Mouse (Mus musculus) lung, postnatal 14 days (tissue): Measurements from ENCODE around the gene Fnip1.
"Not testable (repeated sequence)": the region's sequence is repeated elsewhere in the genome, so short reads cannot be mapped to it uniquely, and the experiment has no call there.

Source experiments
- DNase-seq: peaks from one replicate; pipeline ENCODE4 v3.0.0; 2021

The Fnip1 gene

DNA sequence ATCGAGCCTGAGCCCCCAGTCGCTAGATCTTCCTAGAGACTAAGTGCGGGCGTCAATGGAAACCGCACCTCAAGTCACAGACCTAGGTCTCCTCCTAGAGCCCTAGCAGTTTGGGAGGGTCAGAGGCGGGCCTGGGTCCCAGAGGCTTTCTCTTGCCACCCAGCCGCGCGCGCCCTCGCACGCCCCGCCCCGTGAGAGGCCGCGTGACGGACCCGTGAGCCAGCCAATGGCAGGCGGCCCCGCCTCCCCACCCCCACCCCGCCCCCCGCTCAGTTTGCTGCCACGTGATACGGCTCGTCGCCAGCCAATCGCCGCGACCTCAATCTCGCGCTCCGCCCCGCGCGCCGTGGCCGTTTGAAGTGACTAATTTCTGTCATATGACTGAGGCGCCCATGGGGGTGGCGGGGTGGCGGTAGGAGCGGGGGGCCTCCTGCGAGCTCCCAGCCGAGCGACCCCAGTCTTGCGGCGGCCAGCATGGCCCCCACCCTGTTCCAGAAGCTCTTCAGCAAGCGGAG lies at the start of gene Fnip1:
TSS of gene Fnip1 (plus strand) at position 377 of the 515 bp plus-strand sequence.
- DNase-seq, result peak; percentile 96

DNA sequence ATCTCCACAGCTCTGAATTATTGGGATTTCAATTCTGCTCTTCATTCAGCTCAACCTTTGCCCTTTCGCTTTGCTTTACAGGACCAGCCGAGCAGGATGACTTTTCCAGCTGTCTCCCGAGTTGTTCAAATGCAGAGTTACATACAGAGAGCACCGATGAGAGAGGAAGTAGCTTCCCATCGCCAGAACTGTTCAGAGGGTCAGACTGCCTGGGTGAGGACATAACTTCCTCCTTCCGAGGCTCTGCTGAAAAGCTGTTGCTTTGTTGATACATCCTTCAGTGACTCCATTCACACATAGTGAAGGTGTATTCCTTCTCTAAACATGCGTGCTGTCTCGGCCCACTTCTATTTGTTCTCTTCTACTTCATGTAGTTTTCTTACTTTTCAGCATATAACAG lies 47.6 kb upstream of the Fnip1 start:
- DNase-seq, result no peak

DNA sequence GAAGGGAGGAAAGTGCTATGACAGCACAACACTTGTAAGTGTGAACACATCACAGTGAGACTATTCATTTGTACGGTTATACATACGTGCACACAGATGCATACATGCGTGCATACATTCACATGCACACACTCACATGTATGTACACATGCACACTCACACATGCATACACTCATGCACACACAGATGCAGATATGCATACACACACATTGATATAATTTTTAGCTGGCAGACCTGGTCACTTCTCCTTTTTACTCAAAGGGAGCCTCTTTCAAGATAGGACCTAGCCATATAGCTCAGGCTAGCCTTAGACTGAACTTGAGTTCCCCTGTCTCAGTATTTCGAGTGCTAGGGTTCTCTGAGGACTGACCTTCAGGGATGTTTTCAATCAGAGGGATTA lies 46.7 kb upstream of the Fnip1 start:
- no peak for DNase-seq

DNA sequence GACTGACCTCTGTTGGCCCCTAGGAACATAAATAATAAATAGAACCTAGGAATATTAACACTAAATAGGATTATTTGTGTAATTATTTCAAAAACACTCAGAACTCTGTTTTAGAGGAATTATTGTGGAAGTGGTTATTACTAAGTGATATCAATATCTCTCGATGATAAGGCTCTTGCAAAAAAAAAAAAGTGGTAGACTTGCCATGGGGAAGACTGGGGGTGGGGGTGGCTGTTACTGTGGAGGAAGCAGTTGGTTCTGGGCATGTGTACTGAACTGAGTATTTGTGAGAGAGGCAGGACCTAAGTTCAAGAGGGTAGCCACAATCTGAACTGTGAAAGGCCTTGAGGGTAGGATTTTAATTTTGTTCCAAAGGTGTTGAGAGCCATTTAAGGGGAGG lies 41.3 kb upstream of the Fnip1 start:
- no peak for DNase-seq

DNA sequence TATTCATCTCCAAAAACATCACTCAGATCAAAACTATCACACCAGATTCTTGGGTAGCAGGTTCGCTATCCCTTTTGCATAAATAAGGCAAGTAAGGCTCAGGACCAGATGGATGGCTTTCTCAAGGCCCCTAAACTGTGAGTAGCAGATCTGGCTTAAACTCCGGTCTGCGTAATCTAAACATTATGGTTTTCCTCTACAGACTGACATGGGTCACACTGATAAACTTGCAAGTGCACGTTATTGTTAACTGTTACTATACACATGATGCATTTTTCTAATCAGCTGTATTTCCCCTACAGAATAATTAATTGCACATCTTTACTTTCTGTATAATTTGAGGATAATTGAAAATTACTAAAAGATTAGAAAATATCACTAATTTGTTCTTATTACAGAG lies 39.9 kb upstream of the Fnip1 start:
- DNase-seq, result no peak

DNA sequence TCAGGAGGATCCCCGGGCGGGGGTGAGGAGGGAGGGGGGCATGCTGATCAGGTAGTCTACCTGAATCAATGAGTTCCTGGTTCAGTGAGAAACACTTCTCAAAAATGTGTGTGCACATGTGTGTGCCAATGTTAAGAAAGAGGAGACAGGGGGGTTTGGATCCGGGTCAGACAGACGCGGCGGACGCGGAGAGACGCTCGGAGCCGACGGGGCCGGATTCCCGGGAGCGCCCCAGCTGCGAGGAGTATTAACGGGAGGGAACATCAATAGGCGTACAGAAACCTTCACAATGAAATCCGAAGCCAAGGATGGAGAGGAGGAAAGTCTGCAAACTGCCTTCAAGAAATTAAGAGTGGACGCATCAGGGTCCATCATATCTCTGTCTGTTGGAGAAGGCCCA lies 37.2 kb upstream of the Fnip1 start:
- not testable (repeated sequence) for DNase-seq

DNA sequence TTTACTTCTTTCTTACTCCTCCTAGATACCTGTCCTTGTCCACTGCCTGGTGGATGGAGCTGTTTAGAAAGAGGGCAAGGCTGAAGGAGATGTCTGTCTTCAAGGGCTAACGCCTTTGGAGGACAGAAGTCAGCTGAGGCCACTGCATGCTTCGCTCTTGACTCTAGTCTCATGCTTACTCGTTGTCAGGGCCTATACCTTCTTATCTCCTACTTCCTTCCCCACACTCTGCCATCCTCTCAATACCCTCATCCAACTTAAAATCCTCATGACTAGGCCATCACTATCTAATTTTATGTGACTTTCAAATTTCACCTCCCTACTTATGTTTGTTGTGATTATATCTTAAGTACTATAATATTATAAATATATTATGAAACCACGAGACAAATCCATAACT lies 33.1 kb upstream of the Fnip1 start:
- no peak for DNase-seq

DNA sequence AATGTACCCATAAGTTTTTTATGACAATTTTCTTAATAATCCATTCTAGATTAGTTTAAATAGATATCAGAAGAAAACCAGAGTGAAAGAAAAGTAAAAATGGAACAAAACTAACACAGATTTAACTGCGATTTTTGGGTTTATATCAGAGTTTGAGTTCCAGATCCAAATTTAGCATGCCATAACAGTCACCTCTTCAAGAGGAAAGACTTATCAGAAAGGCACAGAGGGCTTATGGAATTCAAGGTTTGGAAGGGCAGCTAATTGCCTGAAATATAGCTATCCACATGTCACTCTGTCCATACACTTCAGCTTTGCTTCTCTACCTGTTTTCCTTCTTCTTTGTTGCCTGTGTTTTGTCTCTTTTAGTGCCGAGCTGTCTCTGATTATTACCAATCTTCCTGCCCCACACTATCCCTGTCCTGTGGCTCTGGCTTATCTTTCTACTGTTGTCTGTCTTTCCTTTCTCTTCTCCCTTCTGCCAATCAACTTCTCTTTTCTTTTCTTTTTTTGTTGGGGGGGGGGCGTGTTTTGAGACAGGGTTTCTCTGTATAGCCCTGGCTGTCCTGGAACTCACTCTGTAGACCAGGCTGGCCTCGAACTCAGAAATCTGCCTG lies 31.0 kb upstream of the Fnip1 start:
- no peak for DNase-seq

DNA sequence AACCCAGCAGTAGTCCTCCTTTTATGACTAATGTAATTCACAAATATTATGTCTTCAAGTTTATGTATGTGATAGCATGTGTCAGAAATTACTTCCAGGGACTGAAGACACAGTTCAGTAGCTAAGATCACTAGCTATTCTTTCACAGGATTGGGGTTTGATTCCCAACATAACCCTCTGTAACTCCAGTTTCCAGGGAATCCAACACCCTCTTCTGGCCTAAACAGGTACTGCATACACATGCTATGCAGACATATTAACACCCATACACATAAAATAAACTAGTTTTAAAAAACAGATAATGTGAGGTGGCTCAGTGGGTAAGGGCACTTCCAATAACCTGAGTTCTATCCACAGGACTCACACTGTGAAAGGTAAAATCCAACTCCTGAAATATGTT lies 27.4 kb upstream of the Fnip1 start:
- no peak for DNase-seq

DNA sequence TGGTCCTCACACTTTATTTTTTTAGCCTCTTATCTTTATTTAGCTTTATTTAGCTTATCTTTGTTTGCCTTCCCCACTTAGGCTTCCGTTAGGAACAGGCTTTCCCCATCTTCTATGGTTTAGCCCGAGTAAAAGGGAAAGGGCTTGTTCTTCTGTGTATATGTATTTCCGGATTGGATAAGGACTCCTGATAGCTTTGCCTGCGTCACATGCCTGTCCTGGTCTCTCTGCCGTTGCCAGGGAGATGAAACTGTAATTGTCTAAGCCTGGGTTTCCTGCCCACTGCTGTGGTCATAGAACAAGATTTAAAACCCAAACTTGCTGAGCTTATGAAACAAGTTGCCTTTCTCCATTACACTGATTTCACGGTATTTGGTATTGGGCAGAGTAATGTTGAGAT lies 25.0 kb upstream of the Fnip1 start:
- DNase-seq, result peak; percentile 22

DNA sequence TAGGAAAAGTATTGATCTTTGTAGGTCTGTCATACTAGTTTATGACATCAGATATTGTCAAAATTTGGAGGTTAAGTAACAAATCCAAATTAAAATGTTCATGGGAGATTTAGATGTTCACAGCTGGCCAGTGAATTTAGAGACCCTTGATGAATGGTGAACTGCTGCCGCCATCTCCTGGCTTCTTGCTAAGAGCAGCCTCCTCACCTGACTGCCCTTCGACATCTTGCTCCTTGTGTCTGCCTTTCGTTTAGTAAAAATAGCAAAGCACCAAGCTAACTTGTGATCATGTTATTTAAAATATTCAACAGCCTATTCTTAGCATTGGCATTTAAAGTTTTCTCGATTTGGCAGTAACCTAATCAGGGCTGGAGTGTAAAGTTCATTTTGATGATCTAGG lies 15.0 kb upstream of the Fnip1 start:
- no peak for DNase-seq

DNA sequence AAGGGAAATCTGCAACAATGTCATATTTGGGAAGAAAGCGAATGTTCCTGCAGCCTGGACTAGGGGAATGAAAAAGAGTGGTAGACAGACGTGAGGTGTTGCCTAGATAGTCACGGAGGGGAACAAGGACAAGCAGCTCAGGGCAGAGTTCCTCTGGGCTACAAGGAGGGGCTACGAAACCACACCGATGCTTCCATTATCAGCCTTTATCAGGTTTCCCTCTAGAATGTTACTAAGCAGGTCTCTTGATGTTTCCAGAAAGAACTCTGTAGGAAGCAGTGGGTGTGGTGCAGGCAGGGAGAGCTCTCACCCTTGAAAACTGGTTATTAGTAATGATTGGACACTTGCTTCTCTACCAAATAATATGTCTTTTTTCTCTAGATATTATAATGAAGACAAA lies 11.7 kb upstream of the Fnip1 start:
- DNase-seq, result no peak

DNA sequence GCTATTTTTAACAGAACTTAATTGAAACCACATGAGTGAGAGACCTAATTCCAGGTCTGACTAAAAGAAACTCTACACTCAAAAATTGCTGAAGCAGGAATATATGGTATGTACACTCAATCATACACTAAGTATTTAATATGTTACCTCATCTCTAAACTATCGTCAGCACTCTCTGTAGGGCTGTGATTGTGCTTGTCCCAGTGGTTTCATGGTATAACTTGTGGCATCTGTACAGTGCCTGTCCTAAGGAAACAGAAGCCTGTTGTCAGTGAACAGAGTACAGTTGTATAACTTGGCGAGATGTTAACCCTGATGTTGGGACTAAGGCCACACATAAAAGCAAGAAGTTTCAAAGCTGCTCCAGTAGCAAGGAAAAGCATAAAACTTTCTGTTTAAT lies 10.9 kb upstream of the Fnip1 start:
- no peak for DNase-seq

DNA sequence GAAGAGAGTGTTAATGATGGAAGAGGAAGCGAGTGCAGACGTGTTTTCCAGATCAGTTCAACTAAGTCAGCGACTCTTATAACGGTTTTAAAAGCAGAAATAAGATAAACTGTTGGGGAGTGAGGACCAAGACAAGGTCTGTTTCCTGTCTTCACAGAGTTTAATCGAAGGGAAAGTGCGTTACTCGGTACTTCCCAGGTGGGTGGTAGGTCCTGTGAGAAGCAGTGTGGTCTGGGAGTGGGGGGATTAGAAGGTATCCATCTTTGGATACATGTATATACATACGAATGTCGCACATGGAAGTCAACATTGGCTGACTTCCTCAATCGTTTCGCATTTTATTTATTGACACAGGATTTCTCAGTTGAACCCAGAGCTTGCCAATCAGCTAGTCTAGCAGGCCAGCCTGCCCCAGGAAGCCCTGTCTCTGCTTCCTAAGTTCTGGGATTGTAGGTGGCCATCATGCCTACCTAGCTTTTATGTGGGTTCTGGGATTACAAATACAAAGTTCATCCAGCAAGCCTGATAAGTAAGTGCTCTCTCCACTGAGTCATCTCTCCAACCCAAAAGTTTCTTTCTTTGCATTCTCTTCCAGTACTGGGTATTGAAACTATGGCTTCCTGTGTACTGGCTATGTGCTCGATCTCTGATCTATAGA lies 10.2 kb upstream of the Fnip1 start:
- no peak for DNase-seq

DNA sequence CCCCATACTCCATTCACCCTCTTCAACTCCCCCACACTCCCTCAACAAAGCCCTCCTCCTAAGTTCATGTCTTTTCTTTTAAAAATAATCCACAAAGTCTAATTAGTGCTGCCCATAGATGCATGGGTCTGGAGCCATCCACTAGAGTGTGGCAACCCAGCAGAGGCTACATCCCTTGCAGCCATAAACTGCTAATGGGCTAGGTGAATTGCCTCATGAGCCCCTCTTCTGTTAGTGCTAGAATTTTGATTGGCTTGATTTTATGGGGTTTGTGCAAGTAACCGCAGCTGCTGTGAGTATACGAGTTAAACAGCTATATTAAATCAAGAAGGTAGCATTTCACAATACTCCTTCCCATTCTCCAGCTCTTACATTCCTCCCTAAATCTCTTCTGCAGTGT lies 8.8 kb upstream of the Fnip1 start:
- DNase-seq, result no peak

DNA sequence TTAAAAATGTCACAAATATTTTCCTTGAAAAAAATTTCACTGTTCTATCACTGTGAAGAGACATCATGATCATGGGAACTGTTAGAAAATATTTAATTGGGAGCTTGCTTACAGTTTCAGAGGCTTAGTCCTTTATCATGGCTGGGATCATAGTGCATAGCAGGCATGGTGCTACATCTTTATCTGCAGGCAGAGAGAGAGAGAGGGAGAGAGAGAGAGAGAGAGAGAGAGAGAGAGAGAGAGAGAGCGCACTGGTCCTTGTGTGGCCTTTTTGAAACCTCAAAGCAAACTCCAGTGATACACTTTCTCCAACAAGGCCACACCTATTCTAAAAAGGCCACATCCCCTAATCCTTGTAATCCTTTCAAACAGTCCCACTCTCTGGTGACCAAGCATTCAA lies 2.2 kb upstream of the Fnip1 start:
- no peak for DNase-seq

DNA sequence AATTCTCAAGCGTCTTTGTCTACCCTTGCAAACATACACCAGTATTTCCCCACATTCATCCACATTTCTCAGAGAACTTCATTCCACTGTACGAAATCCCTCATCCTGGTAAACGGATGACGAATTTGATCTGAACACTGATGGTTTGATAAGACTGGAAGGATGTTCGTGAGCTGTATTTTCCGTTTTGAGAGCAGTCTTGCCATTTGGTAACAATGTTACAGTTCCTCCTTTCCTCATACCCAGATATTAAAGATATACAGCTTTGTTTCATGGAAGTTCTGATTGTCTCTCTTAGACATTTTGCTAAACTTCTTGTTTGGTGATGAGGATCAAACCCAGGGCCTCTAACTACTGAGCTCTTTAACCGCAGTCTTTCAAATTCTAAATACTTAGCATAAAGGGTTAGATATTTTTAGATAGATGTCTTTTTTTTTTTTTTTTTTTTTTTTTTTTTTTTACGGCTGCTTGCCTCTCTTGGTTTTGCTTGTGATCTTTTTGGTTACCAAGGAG lies 633 bp upstream of the Fnip1 start:
- no peak for DNase-seq

DNA sequence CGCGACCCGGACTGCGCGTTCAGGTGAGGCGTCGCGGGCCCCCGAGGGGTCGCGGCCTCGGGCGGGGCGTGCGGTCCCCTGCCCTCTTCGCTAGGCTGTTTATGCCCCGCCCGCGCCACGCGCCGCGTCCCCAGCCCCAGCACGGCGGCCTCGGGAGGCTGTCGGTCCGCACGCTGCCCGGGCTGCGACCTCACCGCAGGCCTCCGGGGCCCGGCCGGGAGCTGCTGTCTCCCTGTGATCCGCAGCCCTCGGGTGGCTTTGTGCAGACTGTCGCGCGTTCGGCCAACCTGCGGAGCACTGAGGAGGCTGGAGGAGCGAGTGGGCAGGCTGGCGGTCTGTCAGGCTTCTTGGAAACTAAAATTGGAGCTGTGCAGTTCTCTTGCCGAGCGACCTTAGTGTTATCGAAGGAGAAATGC lies 375 bp downstream of the Fnip1 start:
- DNase-seq, result peak; percentile 63

DNA sequence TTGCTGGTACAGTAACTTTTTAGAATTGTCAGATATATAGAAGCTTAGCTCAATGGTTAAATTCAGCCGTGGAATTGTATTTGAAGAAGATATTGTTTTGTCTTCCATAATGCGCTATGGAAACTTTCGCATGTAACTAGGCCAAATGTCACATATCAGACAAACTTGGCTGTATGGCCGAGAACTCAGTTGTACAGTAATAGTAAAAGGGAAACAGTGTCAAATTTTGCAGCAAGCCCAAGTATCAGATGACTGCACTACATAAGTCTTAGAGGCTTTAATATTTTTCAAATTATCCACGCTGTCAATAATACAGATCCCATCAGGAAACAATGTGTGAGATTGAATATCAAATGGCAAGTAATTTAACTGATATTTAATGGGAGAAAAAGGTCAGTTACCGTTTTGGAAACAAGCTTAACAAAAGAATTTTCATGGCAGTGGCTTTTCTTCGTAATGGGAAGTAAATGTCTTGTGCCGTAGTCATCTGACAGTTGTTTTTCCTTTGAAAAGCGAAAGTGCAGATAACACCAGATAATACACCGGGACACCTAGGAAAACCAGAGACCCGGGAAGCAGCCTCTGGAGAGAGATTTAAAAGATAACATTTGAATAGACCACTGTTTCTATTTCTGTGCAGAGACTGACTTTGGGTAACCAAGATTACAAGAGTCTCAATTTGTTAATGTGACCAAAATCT lies 1.1 kb downstream of the Fnip1 start:
- no peak for DNase-seq

DNA sequence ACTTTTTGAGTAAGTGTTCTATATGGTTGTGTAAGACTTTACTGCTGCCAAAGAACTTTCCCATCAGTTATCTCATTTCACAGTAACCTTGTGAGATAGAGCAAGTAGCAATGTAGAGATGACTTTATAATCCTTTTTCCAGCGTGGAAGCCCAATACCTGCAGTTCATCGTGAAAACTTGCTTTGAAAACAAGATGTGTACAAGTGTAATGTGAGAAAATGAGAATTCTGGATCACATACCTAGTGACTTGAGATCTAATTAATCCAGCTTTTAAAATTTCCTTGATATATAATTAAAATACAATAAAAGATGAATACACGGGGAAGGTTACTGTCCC lies 1.7 kb downstream of the Fnip1 start:
- DNase-seq, result no peak

DNA sequence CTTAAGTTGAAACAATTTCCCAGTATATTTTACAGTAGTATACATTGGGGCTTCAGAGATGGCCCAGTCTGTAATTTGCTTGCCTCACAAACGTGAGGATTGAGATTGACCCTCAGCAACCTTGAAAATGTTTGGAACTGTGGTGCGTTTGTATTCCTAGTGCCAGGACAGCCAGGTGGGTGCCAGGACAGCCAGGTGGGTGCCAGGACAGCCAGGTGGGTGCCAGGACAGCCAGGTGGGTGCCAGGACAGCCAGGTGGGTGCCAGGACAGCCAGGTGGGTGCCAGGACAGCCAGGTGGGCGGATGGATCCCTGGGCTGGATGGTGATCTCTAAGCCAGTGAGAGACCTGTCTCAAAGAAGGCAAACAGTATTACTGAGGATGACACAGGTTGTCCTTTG lies 12.8 kb downstream of the Fnip1 start:
- not testable (repeated sequence) for DNase-seq

DNA sequence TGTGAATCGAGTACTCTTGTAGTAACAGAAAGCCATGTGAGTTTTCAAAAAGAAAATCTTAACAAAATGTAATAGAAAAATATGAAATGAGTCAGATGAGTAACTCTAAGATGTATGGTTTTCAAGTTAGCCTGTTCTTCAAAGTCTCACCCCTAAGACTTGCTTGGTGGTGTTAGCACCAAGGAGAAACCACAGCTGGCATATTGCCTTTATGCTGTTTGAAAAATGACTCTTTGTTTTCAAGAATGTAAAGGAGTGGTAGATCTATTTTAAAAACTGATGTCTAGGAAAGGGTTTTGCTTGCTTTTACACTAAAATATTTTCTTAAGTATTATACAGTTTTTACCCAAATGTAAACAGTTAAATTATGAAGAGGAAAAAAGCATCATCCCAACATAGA lies 16.5 kb downstream of the Fnip1 start:
- no peak for DNase-seq

DNA sequence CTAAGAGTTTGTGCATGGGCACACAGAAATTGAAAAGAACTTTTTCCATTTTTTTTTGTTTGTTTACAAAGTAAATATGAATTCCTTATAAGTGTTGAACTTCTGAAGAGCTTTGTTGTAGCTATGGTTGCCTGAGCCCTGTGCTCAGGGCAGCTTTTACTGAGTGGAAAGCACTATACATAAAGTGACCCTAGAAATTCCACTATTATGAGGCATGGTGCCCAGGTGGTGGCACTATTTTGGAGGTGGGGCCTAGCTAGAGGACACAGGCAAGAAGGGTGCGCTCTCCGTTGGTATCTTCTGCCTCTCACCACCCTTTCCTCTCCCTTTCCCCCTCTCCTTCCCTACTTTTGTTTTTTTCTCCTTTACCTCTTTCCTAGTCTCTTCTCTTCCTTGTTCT lies 18.9 kb downstream of the Fnip1 start:
- peak; percentile 21 for DNase-seq

DNA sequence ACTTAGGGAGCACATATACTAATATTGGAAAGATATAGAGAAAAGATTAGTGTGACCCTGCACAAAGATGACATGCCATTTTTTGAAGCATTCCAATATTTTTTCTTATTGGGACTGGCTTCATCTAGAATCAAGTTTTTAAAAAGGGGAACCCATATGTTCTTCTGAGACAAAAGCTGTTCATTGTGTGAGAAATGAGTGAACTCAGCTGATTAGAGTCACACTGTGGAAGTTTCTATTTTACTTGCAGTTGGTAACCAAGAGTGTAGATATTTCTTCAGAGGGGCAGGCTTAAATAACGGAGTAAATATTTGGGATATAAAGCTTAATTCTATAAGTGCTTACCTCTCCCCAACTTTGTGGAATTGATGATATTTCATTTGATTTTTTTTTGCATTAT lies 20.2 kb downstream of the Fnip1 start:
- no peak for DNase-seq
